Mouse (Mus musculus) erythroblast, embryonic 14.5 days (primary cell): ENCODE data around the gene Ankrd60. TPM values are rescaled to one million over a fixed set of nuclear protein-coding genes. Genes with fewer than 3 reads are reported as not detected.

ENCODE experiments used
- H3K27me3 ChIP-seq: 2 replicates; pipeline ENCODE4 v1.6.1; 2012; ENCODE audit warnings: inconsistent platforms; ENCODE audit not compliant: control insufficient read depth
- H3K36me3 ChIP-seq: 2 replicates; pipeline ENCODE4 v1.6.1; 2012; ENCODE audit warnings: mild to moderate bottlenecking, inconsistent platforms; ENCODE audit not compliant: control insufficient read depth
- H3K4me1 ChIP-seq: 2 replicates; pipeline ENCODE4 v1.6.1; 2012; ENCODE audit warnings: inconsistent platforms; ENCODE audit not compliant: control insufficient read depth
- H3K4me3 ChIP-seq: replicated peaks from 2 replicates; pipeline ENCODE3; 2012; ENCODE audit warnings: moderate library complexity, mild to moderate bottlenecking, inconsistent platforms
- H3K9me3 ChIP-seq: 2 replicates; pipeline ENCODE4 v1.6.1; 2012; ENCODE audit warnings: low read length, inconsistent platforms, mixed read lengths; ENCODE audit not compliant: control insufficient read depth
- GATA1 ChIP-seq: IDR thresholded peaks from 2 replicates; pipeline ENCODE4 v1.6.1; 2012; ENCODE audit warnings: low read length, inconsistent platforms, mixed read lengths
- TAL1 ChIP-seq: IDR thresholded peaks from 3 replicates; pipeline ENCODE4 v1.6.1; 2012; ENCODE audit warnings: low read length, inconsistent platforms, mixed read lengths
- polyA plus RNA-seq: library from polyadenylated mRNA; stranded (reverse); fragments of >175 nt; gene quantifications from 2 replicates; pipeline ENCODE4 v1.2.3, GENCODE M21; 2012

Gene Ankrd60
- polyA plus RNA-seq, 1 experiment: not detected

- no peaks in the 10 kb centered on the region for H3K27me3 ChIP-seq
- no peaks in the 10 kb centered on the region for H3K9me3 ChIP-seq
- no peaks in the 10 kb centered on the region for H3K36me3 ChIP-seq
- no peaks in the 10 kb centered on the region for H3K4me1 ChIP-seq
- TF ChIP-seq GATA1 (no peak), TAL1 (no peak)
- H3K4me3 ChIP-seq: no peak overlapping the region
These were observed 16.2 kb downstream of the Ankrd60 start for GRCm38 (mm10) chr2:173561851-173562442.

- no peak overlapping the region for H3K4me3 ChIP-seq
- H3K4me1 ChIP-seq: no peaks in the 10 kb centered on the region
- TF ChIP-seq GATA1 (no peak), TAL1 (no peak)
- H3K9me3 ChIP-seq: no peaks in the 10 kb centered on the region
- no peaks in the 10 kb centered on the region for H3K36me3 ChIP-seq
- H3K27me3 ChIP-seq: no peaks in the 10 kb centered on the region; the same call in 1 of the 2 replicates
These were observed 19.3 kb downstream of the Ankrd60 start for GRCm38 (mm10) chr2:173558754-173559396.

GRCm38 (mm10) chr2:173553863-173554262 is 24.3 kb downstream of the Ankrd60 start:
- no peak overlapping the region for H3K4me3 ChIP-seq
- no peaks in the 10 kb centered on the region for H3K9me3 ChIP-seq
- H3K36me3 ChIP-seq: no peaks in the 10 kb centered on the region
- H3K4me1 ChIP-seq: no peaks in the 10 kb centered on the region
- no peaks in the 10 kb centered on the region; the same call in 1 of the 2 replicates for H3K27me3 ChIP-seq
- TF ChIP-seq TAL1: no peak
- no peak for TF ChIP-seq GATA1

- TF ChIP-seq GATA1 (no peak), TAL1 (no peak)
- Histone ChIP-seq H3K9me3 (no peaks in the 10 kb centered on the region), H3K27me3 (no peaks in the 10 kb centered on the region; the same call in 1 of the 2 replicates)
These were observed 27.5 kb downstream of the Ankrd60 start for GRCm38 (mm10) chr2:173550681-173551080.

GRCm38 (mm10) chr2:173549236-173549635 is 28.9 kb downstream of the Ankrd60 start:
- Histone ChIP-seq H3K4me1 (no peaks in the 10 kb centered on the region), H3K4me3 (no peak overlapping the region), H3K36me3 (no peaks in the 10 kb centered on the region), H3K27me3 (no peaks in the 10 kb centered on the region), H3K9me3 (no peaks in the 10 kb centered on the region)
- TF ChIP-seq TAL1: no peak
- TF ChIP-seq GATA1: no peak

More at GRCm38 (mm10) chr2:173550681-173551080, 27.5 kb downstream of the Ankrd60 start:
- H3K36me3 ChIP-seq: no peaks in the 10 kb centered on the region
- H3K4me3 ChIP-seq: no peak overlapping the region
- no peaks in the 10 kb centered on the region for H3K4me1 ChIP-seq

- Histone ChIP-seq H3K27me3 (peaks cover 2% of the 10 kb centered on the region; the same call in 1 of the 2 replicates), H3K4me1 (no peaks in the 10 kb centered on the region), H3K36me3 (no peaks in the 10 kb centered on the region), H3K4me3 (no peak overlapping the region), H3K9me3 (no peaks in the 10 kb centered on the region; the same call in 1 of the 2 replicates)
- TF ChIP-seq GATA1: no peak
- TF ChIP-seq TAL1: no peak
These were observed 32.0 kb downstream of the Ankrd60 start for GRCm38 (mm10) chr2:173545992-173546703.

- Histone ChIP-seq H3K36me3 (no peaks in the 10 kb centered on the region), H3K4me3 (no peak overlapping the region), H3K4me1 (no peaks in the 10 kb centered on the region), H3K9me3 (no peaks in the 10 kb centered on the region; the same call in 1 of the 2 replicates), H3K27me3 (peaks cover 2% of the 10 kb centered on the region; the same call in 1 of the 2 replicates)
- TF ChIP-seq TAL1: no peak
- TF ChIP-seq GATA1: no peak
These were observed 35.4 kb downstream of the Ankrd60 start for GRCm38 (mm10) chr2:173542716-173543115.

- H3K9me3 ChIP-seq: no peaks in the 10 kb centered on the region; the same call in 1 of the 2 replicates
- H3K4me1 ChIP-seq: no peaks in the 10 kb centered on the region
- no peaks in the 10 kb centered on the region for H3K36me3 ChIP-seq
- no peak overlapping the region for H3K4me3 ChIP-seq
- TF ChIP-seq GATA1 (no peak), TAL1 (no peak)
- H3K27me3 ChIP-seq: peaks cover 2% of the 10 kb centered on the region; the same call in 1 of the 2 replicates
These were observed 36.4 kb downstream of the Ankrd60 start for GRCm38 (mm10) chr2:173541748-173542147.

- H3K9me3 ChIP-seq: no peaks in the 10 kb centered on the region; the same call in 1 of the 2 replicates
- TF ChIP-seq TAL1 (no peak), GATA1 (no peak)
- no peak overlapping the region for H3K4me3 ChIP-seq
- no peaks in the 10 kb centered on the region for H3K4me1 ChIP-seq
- no peaks in the 10 kb centered on the region for H3K36me3 ChIP-seq
- peaks cover 2% of the 10 kb centered on the region; the same call in 1 of the 2 replicates for H3K27me3 ChIP-seq
These were observed 38.4 kb downstream of the Ankrd60 start for GRCm38 (mm10) chr2:173539781-173540180.
